Mouse (Mus musculus): ENCODE data around the gene Serpina3c.
"Not testable (repeated sequence)": the region's sequence is repeated elsewhere in the genome, so short reads cannot be mapped to it uniquely, and the experiment has no call there.

Gene Serpina3c

DNA sequence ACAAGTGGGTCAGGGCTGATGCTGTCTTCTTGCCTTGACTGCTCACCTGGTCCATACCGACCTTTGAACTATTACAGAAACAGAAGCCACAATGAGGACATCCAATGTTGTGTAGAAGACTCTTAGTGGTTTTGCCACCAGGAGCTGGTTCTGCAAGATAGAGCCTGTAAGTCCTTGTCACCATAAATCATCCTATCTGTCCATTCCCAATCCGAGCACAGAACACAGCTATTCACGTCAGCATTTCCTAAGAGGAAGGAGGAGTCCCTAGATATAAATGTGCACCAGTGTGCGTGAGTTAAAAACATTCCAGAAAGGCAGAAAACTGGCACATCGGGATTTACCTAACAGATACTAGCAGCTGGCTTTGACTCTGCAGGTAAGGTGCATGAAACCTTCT lies 26.0 kb downstream of the Serpina3c start, which contains the start of gene Serpina3b:
Serpina3b (plus strand) TSS at position 301 of the 400 bp plus-strand sequence.
- Histone ChIP-seq H3K27me3 (ENCODE audit: insufficient read depth, low read length) (no peaks in the 10 kb centered on the region), H3K9me3 (ENCODE audit: low read length) (no peaks in the 10 kb centered on the region), H3K36me3 (ENCODE audit: insufficient read depth, low read length) (no peaks in the 10 kb centered on the region), H3K4me3 (replicated peaks; ENCODE audit: low read length) (no peak within 1 kb of the TSS), H3K4me1 (replicated peaks; ENCODE audit: low read depth, low read length) (no peaks in the 10 kb centered on the region)
- TF ChIP-seq CTCF (conservative IDR thresholded peaks at IDR 0.05; ENCODE audit: low read length) (no peak), NANOG (IDR thresholded peaks at IDR 0.05; ENCODE audit: borderline replicate concordance, low read length) (no peak), POU5F1 (IDR thresholded peaks at IDR 0.05; ENCODE audit: borderline replicate concordance, low read length) (no peak)

DNA sequence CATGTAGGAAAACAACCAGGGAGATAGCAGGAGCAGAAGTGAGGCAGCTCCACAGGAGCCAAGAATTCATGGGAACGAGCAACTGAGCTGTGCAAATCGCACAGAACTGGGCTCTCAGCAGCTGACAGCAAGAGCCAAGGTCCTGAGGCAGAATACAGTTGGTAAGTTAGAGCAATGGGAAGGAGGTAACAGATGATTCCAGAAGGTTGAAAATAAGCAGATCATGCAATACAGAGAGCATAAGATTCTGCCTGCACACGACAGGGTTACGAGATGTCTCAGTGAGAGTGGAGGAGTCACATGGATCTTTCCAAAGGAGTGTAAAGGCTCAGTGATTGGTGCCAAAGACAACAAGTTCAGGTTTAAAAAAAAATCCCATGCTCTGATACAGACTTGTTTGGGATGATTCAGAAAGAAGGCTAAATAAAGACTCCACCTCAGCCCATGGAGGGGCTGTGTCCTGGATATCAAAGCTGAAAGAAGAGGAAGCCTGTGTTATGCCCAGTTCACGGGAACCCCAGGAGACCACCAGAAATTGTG lies 28.6 kb downstream of the Serpina3c start:
- Histone ChIP-seq H3K9me3 (ENCODE audit: low read length) (peaks cover 2% of the 10 kb centered on the region), H3K4me1 (replicated peaks; ENCODE audit: low read depth, low read length) (no peaks in the 10 kb centered on the region), H3K36me3 (ENCODE audit: insufficient read depth, low read length) (no peaks in the 10 kb centered on the region), H3K27me3 (ENCODE audit: insufficient read depth, low read length) (no peaks in the 10 kb centered on the region), H3K4me3 (replicated peaks; ENCODE audit: low read length) (no peak overlapping the region)
- TF ChIP-seq POU5F1 (IDR thresholded peaks at IDR 0.05; ENCODE audit: borderline replicate concordance, low read length) (no peak), CTCF (conservative IDR thresholded peaks at IDR 0.05; ENCODE audit: low read length) (no peak), NANOG (IDR thresholded peaks at IDR 0.05; ENCODE audit: borderline replicate concordance, low read length) (no peak)

GRCm38 (mm10) chr12:104123996-104124395 lies 29.7 kb downstream of the Serpina3c start:
- no peak overlapping the region for H3K4me3 ChIP-seq (replicated peaks; ENCODE audit: low read length)
- no peaks in the 10 kb centered on the region for H3K36me3 ChIP-seq (ENCODE audit: insufficient read depth, low read length)
- no peaks in the 10 kb centered on the region for H3K27me3 ChIP-seq (ENCODE audit: insufficient read depth, low read length)
- H3K9me3 ChIP-seq (ENCODE audit: low read length), result peaks cover 3% of the 10 kb centered on the region
- TF ChIP-seq CTCF (conservative IDR thresholded peaks at IDR 0.05; ENCODE audit: low read length) (no peak), POU5F1 (IDR thresholded peaks at IDR 0.05; ENCODE audit: borderline replicate concordance, low read length) (no peak), NANOG (IDR thresholded peaks at IDR 0.05; ENCODE audit: borderline replicate concordance, low read length) (no peak)
- no peaks in the 10 kb centered on the region for H3K4me1 ChIP-seq (replicated peaks; ENCODE audit: low read depth, low read length)

DNA sequence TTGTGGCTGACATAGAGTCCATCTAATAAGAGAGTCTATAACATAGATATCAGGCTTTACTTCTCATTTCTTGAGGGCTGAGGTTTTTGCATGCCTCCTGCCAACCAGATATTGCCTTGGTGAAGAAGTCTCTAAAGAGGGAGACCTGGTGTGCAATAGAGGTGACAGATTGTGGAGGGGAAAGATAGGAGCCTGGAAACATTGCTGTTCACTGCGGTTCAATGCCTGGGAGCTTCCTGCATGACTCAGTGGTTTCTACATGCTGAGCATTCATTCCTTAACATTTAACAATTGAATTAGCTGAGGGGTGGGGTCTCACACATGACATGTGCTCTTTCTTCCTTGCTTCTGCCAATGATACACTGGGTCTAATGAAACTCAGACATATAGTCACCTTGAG lies 30.6 kb downstream of the Serpina3c start:
- no peak overlapping the region for H3K4me3 ChIP-seq (replicated peaks; ENCODE audit: low read length)
- peaks cover 3% of the 10 kb centered on the region for H3K9me3 ChIP-seq (ENCODE audit: low read length)
- H3K36me3 ChIP-seq (ENCODE audit: insufficient read depth, low read length), result no peaks in the 10 kb centered on the region
- no peaks in the 10 kb centered on the region for H3K27me3 ChIP-seq (ENCODE audit: insufficient read depth, low read length)
- H3K4me1 ChIP-seq (replicated peaks; ENCODE audit: low read depth, low read length), result no peaks in the 10 kb centered on the region
- TF ChIP-seq CTCF (conservative IDR thresholded peaks at IDR 0.05; ENCODE audit: low read length) (no peak), NANOG (IDR thresholded peaks at IDR 0.05; ENCODE audit: borderline replicate concordance, low read length) (no peak), POU5F1 (IDR thresholded peaks at IDR 0.05; ENCODE audit: borderline replicate concordance, low read length) (no peak)

DNA sequence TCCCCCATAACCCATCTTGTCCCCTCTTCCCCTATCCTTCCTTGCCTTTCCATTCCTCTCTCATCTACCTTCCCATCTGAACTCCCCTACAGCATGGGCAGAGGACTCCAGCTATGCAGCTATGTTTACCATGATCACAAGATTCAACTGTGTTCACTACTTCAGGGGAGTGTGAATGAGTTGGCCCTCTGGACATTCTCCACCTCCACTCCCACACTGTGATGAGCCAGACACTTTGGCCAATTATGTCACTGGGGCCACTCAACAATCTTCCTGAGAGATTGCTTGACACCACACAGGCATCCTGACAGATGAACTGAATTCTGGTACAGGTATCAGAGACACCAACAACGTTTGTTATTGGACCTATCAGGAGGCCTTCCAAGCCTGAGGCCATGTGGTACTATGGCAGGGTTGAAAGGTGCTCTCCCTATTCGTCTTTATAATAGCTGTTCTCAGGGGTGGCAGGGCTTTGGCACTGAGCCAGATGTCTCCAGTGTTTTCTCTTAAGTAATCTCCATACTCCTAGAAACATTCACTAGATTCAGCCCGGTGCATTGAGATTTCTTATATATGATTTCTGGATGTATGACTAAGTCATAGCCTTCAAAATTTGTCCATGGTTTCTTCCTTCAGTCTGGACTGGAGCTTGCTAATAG lies 38.6 kb downstream of the Serpina3c start:
- TF ChIP-seq POU5F1 (IDR thresholded peaks at IDR 0.05; ENCODE audit: borderline replicate concordance, low read length) (no peak), NANOG (IDR thresholded peaks at IDR 0.05; ENCODE audit: borderline replicate concordance, low read length) (no peak), CTCF (conservative IDR thresholded peaks at IDR 0.05; ENCODE audit: low read length) (no peak)
- Histone ChIP-seq H3K27me3 (ENCODE audit: insufficient read depth, low read length) (no peaks in the 10 kb centered on the region), H3K4me3 (replicated peaks; ENCODE audit: low read length) (no peak overlapping the region), H3K9me3 (ENCODE audit: low read length) (peaks cover 6% of the 10 kb centered on the region), H3K36me3 (ENCODE audit: insufficient read depth, low read length) (no peaks in the 10 kb centered on the region), H3K4me1 (replicated peaks; ENCODE audit: low read depth, low read length) (no peaks in the 10 kb centered on the region)

DNA sequence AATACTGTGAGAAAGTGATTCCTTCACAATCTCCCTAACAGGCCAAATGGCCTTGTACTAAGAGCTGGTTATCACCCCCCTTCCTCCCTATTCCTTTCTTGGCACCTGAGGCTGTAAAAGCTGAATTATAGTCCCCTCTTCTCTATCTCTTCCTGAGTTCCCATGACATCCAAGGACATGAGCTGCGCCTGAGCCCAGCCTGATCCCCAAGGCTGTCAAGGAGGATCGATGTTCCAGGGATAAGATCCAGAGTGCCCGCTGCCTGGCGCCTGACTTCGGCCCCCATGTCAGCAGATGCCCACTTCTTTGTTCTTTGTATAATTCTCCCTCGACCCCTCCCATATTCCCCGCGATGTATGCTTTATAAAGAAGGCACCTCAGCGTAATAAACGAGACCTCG lies 41.3 kb downstream of the Serpina3c start, which contains the start of gene Serpina3a:
Serpina3a (plus strand) TSS at position 392 of the 400 bp plus-strand sequence.
- not testable (repeated sequence) for H3K4me3 ChIP-seq (replicated peaks; ENCODE audit: low read length); H3K4me1 ChIP-seq (replicated peaks; ENCODE audit: low read depth, low read length); H3K36me3 ChIP-seq (ENCODE audit: insufficient read depth, low read length); H3K9me3 ChIP-seq (ENCODE audit: low read length); H3K27me3 ChIP-seq (ENCODE audit: insufficient read depth, low read length)

- no peaks in the 10 kb centered on the region for H3K36me3 ChIP-seq (ENCODE audit: insufficient read depth, low read length)
- 0 out of 2 replicates have a peak, but pooled peaks cover 6% of the 10 kb centered on the region for H3K9me3 ChIP-seq (ENCODE audit: low read length)
- TF ChIP-seq POU5F1 (IDR thresholded peaks at IDR 0.05; ENCODE audit: borderline replicate concordance, low read length), result no peak
- no peak for TF ChIP-seq CTCF (conservative IDR thresholded peaks at IDR 0.05; ENCODE audit: low read length)
- TF ChIP-seq NANOG (IDR thresholded peaks at IDR 0.05; ENCODE audit: borderline replicate concordance, low read length), result no peak
- no peak overlapping the region for H3K4me3 ChIP-seq (replicated peaks; ENCODE audit: low read length)
- H3K4me1 ChIP-seq (replicated peaks; ENCODE audit: low read depth, low read length), result no peaks in the 10 kb centered on the region
- H3K27me3 ChIP-seq (ENCODE audit: insufficient read depth, low read length), result no peaks in the 10 kb centered on the region
Observed at GRCm38 (mm10) chr12:104108507-104108906, 45.2 kb downstream of the Serpina3c start.

- H3K36me3 ChIP-seq (ENCODE audit: insufficient read depth, low read length), result no peaks in the 10 kb centered on the region
- TF ChIP-seq NANOG (IDR thresholded peaks at IDR 0.05; ENCODE audit: borderline replicate concordance, low read length) (no peak), POU5F1 (IDR thresholded peaks at IDR 0.05; ENCODE audit: borderline replicate concordance, low read length) (no peak), CTCF (conservative IDR thresholded peaks at IDR 0.05; ENCODE audit: low read length) (no peak)
- no peaks in the 10 kb centered on the region for H3K9me3 ChIP-seq (ENCODE audit: low read length)
- H3K4me1 ChIP-seq (replicated peaks; ENCODE audit: low read depth, low read length), result no peaks in the 10 kb centered on the region
- H3K27me3 ChIP-seq (ENCODE audit: insufficient read depth, low read length), result no peaks in the 10 kb centered on the region
- H3K4me3 ChIP-seq (replicated peaks; ENCODE audit: low read length), result no peak overlapping the region
Observed at GRCm38 (mm10) chr12:104106919-104107318, 46.8 kb downstream of the Serpina3c start.

DNA sequence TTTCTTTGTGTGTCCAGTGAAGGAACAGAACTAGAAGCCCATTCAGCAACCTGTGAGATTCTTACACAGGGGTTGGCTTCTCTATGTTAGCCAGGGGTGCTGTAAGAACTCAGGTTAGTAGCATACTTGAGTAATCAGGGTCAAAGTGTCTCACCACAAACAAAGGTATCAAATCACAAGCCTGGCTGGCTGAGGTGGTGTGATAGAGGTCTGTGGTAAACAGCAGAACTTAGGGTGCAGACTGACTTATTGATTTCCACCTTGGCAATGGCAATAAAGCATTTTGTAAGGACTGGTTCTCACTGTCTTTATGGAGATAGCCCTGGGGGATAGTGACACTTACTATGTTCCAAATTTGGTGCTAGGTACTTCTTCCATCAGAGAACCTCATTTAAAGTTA lies 47.8 kb downstream of the Serpina3c start:
- no peak for TF ChIP-seq NANOG (IDR thresholded peaks at IDR 0.05; ENCODE audit: borderline replicate concordance, low read length)
- no peak for TF ChIP-seq CTCF (conservative IDR thresholded peaks at IDR 0.05; ENCODE audit: low read length)
- no peaks in the 10 kb centered on the region for H3K27me3 ChIP-seq (ENCODE audit: insufficient read depth, low read length)
- no peaks in the 10 kb centered on the region for H3K4me1 ChIP-seq (replicated peaks; ENCODE audit: low read depth, low read length)
- no peak overlapping the region for H3K4me3 ChIP-seq (replicated peaks; ENCODE audit: low read length)
- no peaks in the 10 kb centered on the region for H3K36me3 ChIP-seq (ENCODE audit: insufficient read depth, low read length)
- no peaks in the 10 kb centered on the region for H3K9me3 ChIP-seq (ENCODE audit: low read length)
